Mouse (Mus musculus) forebrain, embryonic 14.5 days (tissue): ENCODE results near the gene D10Jhu81e. TPM values are rescaled to one million over a fixed set of nuclear protein-coding genes. Genes with fewer than 3 reads are reported as not detected.
"Not testable (repeated sequence)": the region's sequence is repeated elsewhere in the genome, so short reads cannot be mapped to it uniquely, and the experiment has no call there.

Experiments
- ATAC-seq: fragments of 200-750 bp; cut with Nextera tagmentation; 2 replicates; pipeline ENCODE4 v1.8.0; 2017; ENCODE audit warnings: mild to moderate bottlenecking, moderate library complexity
- DNase-seq: peaks from one replicate; pipeline ENCODE4 v3.0.0-alpha.2; 2015; ENCODE audit warnings: low spot score
- H3K27ac ChIP-seq: fragments of 300-500 bp; sonication (generic); 2 replicates; pipeline ENCODE4 v1.5.1; 2014; ENCODE audit warnings: low read depth, mild to moderate bottlenecking, control low read depth, low read length, moderate library complexity
- H3K27me3 ChIP-seq: fragments of 300-500 bp; sonication (generic); replicated peaks from 2 replicates; pipeline ENCODE4 v1.6.1; 2014; ENCODE audit warnings: low read length, control low read depth, mixed read lengths; ENCODE audit not compliant: control insufficient read depth, insufficient read depth
- H3K36me3 ChIP-seq: fragments of 300-500 bp; sonication (generic); 2 replicates; pipeline ENCODE4 v1.6.1; 2014; ENCODE audit warnings: low read length, control low read depth; ENCODE audit not compliant: control insufficient read depth, insufficient read depth
- H3K4me1 ChIP-seq: fragments of 300-500 bp; sonication (generic); 2 replicates; pipeline ENCODE4 v1.6.1; 2014; ENCODE audit warnings: antibody characterized with exemption, low read length, control low read depth; ENCODE audit not compliant: control insufficient read depth, insufficient read depth
- H3K4me2 ChIP-seq: fragments of 300-500 bp; sonication (generic); 2 replicates; pipeline ENCODE4 v1.6.1; 2014; ENCODE audit warnings: mild to moderate bottlenecking, control low read depth, low read length
- H3K4me3 ChIP-seq: fragments of 300-500 bp; sonication (generic); 2 replicates; pipeline ENCODE4 v1.5.1; 2014; ENCODE audit warnings: low read depth, low read length, control low read depth
- H3K9ac ChIP-seq: fragments of 300-500 bp; sonication (generic); 2 replicates; pipeline ENCODE4 v1.6.1; 2014; ENCODE audit warnings: mild to moderate bottlenecking, low read length, control low read depth, moderate library complexity
- H3K9me3 ChIP-seq: fragments of 300-500 bp; sonication (generic); replicated peaks from 2 replicates; pipeline ENCODE4 v1.6.1; 2016; ENCODE audit warnings: low read length, control low read depth, mixed read lengths; ENCODE audit not compliant: control insufficient read depth
- WGBS: fragments of 180-500 bp; shearing (Covaris S2); extraction: QIAGEN DNeasy Blood & Tissue Kit; methylation state at CpG from one replicate; pipeline ENCODE4 v1.1.7; 2014; 5-methylcytosine and 5-hydroxymethylcytosine counted together
- polyA plus RNA-seq: library from polyadenylated mRNA; unstranded; fragments of >200 nt; fragmentation: Nextera tagmentation; extraction: Ambion mirVana; gene quantifications from 2 replicates; pipeline ENCODE4 v1.2.1, GENCODE M21; 2014

D10Jhu81e gene
- 25.0 and 33.0 TPM in 2 replicates for polyA plus RNA-seq

GRCm38 (mm10) chr10:78169281-78170042, at the start of gene D10Jhu81e:
Gene D10Jhu81e (minus strand): TSS chr10:78169782.
- H3K4me2 ChIP-seq, result peak within 1 kb of the TSS; percentile 87
- DNase-seq (peak; percentile 98), ATAC-seq (peak; percentile 97)
- peaks cover 5% of the 10 kb centered on the region; the same call in 1 of the 2 replicates for H3K4me1 ChIP-seq
- H3K27ac ChIP-seq, result peak within 1 kb of the TSS; percentile 39; the same call in 1 of the 2 replicates
- no peaks in the 10 kb centered on the region for H3K27me3 ChIP-seq
- H3K4me3 ChIP-seq, result peak within 1 kb of the TSS; percentile 84
- H3K9me3 ChIP-seq, result no peaks in the 10 kb centered on the region
- 2% methylated on average over 50 of the region's 50 CpGs for WGBS
- peak within 1 kb of the TSS; percentile 84 for H3K9ac ChIP-seq
- H3K36me3 ChIP-seq, result peaks cover 65% of the 10 kb centered on the region

- peaks cover 87% of the 10 kb centered on the region for H3K36me3 ChIP-seq
- WGBS, result 89% methylated on average over 6 of the region's 6 CpGs
- no peak overlapping the region for H3K27ac ChIP-seq
- H3K27me3 ChIP-seq, result no peaks in the 10 kb centered on the region
- no peak overlapping the region for H3K4me3 ChIP-seq
- DNase-seq (no peak), ATAC-seq (no peak)
- no peaks in the 10 kb centered on the region for H3K4me1 ChIP-seq
- H3K9me3 ChIP-seq, result no peaks in the 10 kb centered on the region
- H3K4me2 ChIP-seq, result no peak overlapping the region
- H3K9ac ChIP-seq, result no peak overlapping the region
These were observed 49.0 kb upstream of the D10Jhu81e start for GRCm38 (mm10) chr10:78218576-78218975.

- no peaks in the 10 kb centered on the region for H3K4me1 ChIP-seq
- WGBS, result 91% methylated on average over 6 of the region's 6 CpGs
- no peaks in the 10 kb centered on the region for H3K9me3 ChIP-seq
- ATAC-seq (no peak), DNase-seq (no peak)
- no peak overlapping the region for H3K4me3 ChIP-seq
- H3K4me2 ChIP-seq, result no peak overlapping the region
- H3K9ac ChIP-seq, result no peak overlapping the region
- H3K36me3 ChIP-seq, result peaks cover 88% of the 10 kb centered on the region
- H3K27ac ChIP-seq, result no peak overlapping the region
- no peaks in the 10 kb centered on the region for H3K27me3 ChIP-seq
These were observed 46.9 kb upstream of the D10Jhu81e start for GRCm38 (mm10) chr10:78216376-78217083.

GRCm38 (mm10) chr10:78214371-78214770, 44.8 kb upstream of the D10Jhu81e start:
- ATAC-seq (no peak), DNase-seq (no peak)
- Histone ChIP-seq H3K27me3 (no peaks in the 10 kb centered on the region), H3K9me3 (no peaks in the 10 kb centered on the region), H3K4me1 (no peaks in the 10 kb centered on the region), H3K36me3 (peaks cover 98% of the 10 kb centered on the region), H3K9ac (no peak overlapping the region), H3K4me3 (no peak overlapping the region), H3K4me2 (no peak overlapping the region), H3K27ac (no peak overlapping the region)
- 91% methylated on average over 9 of the region's 9 CpGs for WGBS

DNA sequence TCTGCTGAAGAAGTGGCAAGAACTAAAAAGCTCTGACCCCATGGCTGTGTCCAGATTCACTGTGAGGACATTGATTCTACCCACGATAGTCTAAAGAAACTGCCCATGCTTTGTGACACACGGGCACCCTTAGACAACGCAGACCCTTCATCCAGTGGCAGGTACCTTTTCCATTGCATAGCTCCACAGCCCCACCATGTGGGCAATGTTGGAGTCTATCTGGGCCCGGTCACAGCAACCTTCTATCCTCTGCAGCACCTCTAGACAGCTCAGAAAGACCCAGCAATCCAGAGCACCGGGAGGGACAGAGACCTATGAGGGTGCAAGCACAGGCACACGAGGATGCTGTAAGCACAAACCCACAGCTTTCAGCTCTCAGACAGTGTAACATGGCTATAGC, 41.7 kb upstream of the D10Jhu81e start:
- no peak for ATAC-seq
- 72% methylated on average over 6 of the region's 6 CpGs for WGBS

DNA sequence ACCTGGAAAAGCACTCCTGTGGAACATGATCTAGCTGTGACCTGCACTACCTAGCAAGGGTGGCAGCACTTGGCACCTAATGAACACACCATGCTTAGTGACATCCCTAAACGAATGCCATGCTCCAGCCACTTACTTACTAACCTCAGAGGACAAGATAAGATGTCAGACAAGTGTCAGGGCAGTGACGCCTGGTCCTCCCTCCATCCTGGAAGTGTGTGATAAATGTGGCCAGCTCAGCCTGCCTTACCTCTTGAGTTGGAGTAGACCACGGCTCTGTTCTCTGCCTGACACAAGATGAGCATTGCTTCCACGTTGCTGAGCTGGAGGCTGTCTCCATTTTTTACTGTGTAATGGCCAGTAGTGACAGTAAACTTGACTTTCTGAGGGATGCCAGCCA, 31.6 kb upstream of the D10Jhu81e start:
- WGBS, result 89% methylated on average over 4 of the region's 4 CpGs
- Histone ChIP-seq H3K9me3 (no peaks in the 10 kb centered on the region), H3K36me3 (peaks cover 96% of the 10 kb centered on the region), H3K4me1 (no peaks in the 10 kb centered on the region), H3K9ac (no peak overlapping the region), H3K4me2 (no peak overlapping the region), H3K27ac (no peak overlapping the region), H3K4me3 (no peak overlapping the region), H3K27me3 (no peaks in the 10 kb centered on the region)
- no peak for DNase-seq
- no peak for ATAC-seq

More for the DNA sequence above, 41.7 kb upstream of the D10Jhu81e start:
- Histone ChIP-seq H3K9ac (no peak overlapping the region), H3K4me3 (no peak overlapping the region), H3K27me3 (no peaks in the 10 kb centered on the region), H3K4me2 (no peak overlapping the region), H3K9me3 (no peaks in the 10 kb centered on the region), H3K27ac (no peak overlapping the region), H3K4me1 (no peaks in the 10 kb centered on the region), H3K36me3 (peaks cover 97% of the 10 kb centered on the region)
- no peak for DNase-seq

DNA sequence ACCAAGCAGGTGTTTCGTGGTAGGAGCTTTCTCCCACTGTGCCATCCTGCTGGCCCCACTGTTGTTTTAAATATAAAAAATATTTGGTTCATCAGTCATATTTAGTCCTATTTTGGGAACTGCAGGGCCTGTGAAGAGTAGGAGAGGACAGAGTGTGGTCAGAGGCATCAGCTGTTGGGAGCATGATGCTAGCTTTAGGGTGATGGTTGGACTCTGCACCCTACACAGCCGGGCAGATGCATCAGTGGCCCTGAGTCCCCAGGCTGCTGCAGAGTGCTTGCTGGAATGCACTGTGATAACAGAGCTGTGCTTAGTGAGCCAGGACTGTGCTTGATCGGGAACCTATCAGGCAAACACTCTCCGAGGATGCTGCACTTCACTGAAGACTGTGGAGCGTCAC, 23.4 kb upstream of the D10Jhu81e start:
- H3K27me3 ChIP-seq, result no peaks in the 10 kb centered on the region
- H3K9me3 ChIP-seq, result no peaks in the 10 kb centered on the region
- DNase-seq, result no peak
- no peak overlapping the region for H3K4me2 ChIP-seq
- H3K27ac ChIP-seq, result no peak overlapping the region
- no peak overlapping the region for H3K4me3 ChIP-seq
- ATAC-seq, result no peak
- no peaks in the 10 kb centered on the region for H3K4me1 ChIP-seq
- peaks cover 99% of the 10 kb centered on the region for H3K36me3 ChIP-seq
- 94% methylated on average over 5 of the region's 5 CpGs for WGBS
- no peak overlapping the region for H3K9ac ChIP-seq

- peaks cover 65% of the 10 kb centered on the region for H3K36me3 ChIP-seq
- ATAC-seq, result not testable (repeated sequence)
These were observed 16.5 kb upstream of the D10Jhu81e start for GRCm38 (mm10) chr10:78186076-78186475.

GRCm38 (mm10) chr10:78185381-78185725, 15.8 kb upstream of the D10Jhu81e start:
- peak overlapping the region; percentile 71 for H3K4me3 ChIP-seq
- no peak for DNase-seq
- no peaks in the 10 kb centered on the region for H3K9me3 ChIP-seq
- H3K4me1 ChIP-seq, result peaks cover 10% of the 10 kb centered on the region; the same call in 1 of the 2 replicates
- H3K9ac ChIP-seq, result peak overlapping the region; percentile 64
- no peaks in the 10 kb centered on the region for H3K27me3 ChIP-seq
- 27% methylated on average over 9 of the region's 9 CpGs for WGBS
- H3K4me2 ChIP-seq, result peak overlapping the region; percentile 96
- H3K27ac ChIP-seq, result peak overlapping the region; percentile 4; the same call in 1 of the 2 replicates
- peaks cover 65% of the 10 kb centered on the region for H3K36me3 ChIP-seq
- ATAC-seq, result peak; percentile 35; the same call in 1 of the 2 replicates

More at GRCm38 (mm10) chr10:78186076-78186475, 16.5 kb upstream of the D10Jhu81e start:
- H3K9ac ChIP-seq, H3K9me3 ChIP-seq, H3K4me3 ChIP-seq, H3K27ac ChIP-seq, H3K4me1 ChIP-seq, H3K4me2 ChIP-seq, H3K27me3 ChIP-seq, DNase-seq: not testable (repeated sequence)
- WGBS, result 90% methylated on average over 4 of the region's 4 CpGs
